Mouse (Mus musculus) megakaryocyte, embryonic 14.5 days (primary cell): Measurements from ENCODE around the gene Mgll.

Experiments used
- FLI1 ChIP-seq: IDR thresholded peaks from 2 replicates; pipeline ENCODE4 v1.6.1; 2012; ENCODE audit warnings: low read length, inconsistent platforms, mixed read lengths
- GATA1 ChIP-seq: IDR thresholded peaks from 3 replicates; pipeline ENCODE4 v1.6.1; 2012; ENCODE audit warnings: mixed read lengths, low read length, inconsistent platforms, borderline replicate concordance

DNA sequence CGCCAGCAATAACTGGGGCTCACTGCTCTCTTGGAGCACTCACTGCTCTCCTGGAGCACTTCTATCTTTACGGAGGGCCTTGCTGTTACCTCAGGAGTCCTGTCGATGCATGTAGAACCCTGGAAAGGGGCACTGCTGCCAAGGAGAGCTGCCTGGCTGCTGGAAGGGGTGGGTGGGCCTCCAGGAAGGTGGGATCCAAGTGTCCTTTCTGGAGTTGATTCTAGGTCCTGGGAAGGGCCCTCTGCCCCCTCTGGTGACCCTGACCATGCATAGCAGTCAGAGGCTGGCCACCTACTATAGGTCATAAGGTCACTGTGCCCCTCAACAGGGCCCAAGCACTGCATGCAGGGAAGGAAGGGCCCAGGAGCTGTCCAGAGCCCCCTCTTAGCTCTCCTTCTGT is 102.8 kb downstream of the Mgll start:
- TF ChIP-seq GATA1 (no peak), FLI1 (no peak)
